Mouse (Mus musculus): ENCODE data around the gene Vwa2. TPM values are rescaled to one million over a fixed set of nuclear protein-coding genes. Genes with fewer than 3 reads are reported as not detected.

Vwa2 gene
- total RNA-seq, 2 experiments from 2014 or later = not detected

DNA sequence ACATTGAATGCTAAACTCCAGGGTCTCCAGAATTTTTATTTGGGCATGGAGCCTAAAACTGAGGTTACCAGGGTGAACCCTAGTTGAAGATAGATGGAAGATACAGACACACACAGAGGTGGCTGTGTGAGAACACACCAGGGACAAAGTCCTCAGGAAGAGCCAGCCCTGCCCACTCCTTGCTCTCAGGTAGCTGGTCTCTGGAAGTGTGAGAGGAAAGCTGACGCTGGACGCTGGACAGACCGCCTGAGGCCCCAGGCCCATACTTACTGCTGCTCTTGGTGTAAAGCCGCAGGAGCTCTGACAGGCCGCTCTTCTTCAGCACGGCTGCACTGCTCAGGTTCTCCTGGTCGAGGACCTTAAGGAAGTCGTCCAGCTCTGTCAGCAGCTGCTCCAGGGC is 75.8 kb downstream of the Vwa2 start:
- DNase-seq = no peak

DNA sequence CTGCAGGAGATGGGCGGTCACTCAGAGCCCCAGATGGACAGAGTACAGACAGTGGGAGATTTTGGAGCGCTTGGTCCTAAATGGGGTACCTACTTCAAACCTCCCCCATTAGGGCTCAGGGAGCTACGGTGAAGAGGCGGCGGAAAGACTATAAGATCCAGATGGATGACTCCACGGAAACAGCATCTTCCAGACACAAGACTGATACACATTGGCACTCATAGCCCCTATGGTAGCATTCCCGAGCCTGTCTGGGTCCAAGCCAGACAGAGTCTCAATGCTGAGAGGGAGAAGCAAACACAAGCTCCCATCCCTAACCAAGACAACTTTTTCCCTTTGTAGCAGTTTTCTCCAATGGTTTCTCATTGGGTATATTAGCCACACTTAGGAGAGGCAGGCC is 76.8 kb downstream of the Vwa2 start:
- DNase-seq = no peak

DNA sequence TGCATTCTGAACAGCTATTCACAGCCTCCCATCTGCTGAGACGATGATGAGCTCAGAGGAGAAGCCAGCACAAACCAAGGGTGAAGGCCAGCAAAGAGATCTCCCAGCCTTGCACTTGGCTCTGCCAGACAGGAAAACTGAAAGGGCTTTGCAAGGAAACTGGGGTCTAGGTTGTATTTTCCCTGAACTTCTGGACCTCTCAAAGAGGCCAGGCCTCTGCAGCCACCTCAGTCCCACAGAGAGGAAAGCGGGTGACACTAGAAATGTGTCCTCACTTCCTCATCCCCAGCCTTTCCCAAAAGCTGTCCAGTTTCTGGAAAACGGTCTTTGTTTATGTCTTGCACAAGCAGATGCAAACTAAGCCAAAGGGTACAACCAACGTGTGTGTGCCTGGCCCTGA is 79.8 kb downstream of the Vwa2 start:
- no peak for DNase-seq

DNA sequence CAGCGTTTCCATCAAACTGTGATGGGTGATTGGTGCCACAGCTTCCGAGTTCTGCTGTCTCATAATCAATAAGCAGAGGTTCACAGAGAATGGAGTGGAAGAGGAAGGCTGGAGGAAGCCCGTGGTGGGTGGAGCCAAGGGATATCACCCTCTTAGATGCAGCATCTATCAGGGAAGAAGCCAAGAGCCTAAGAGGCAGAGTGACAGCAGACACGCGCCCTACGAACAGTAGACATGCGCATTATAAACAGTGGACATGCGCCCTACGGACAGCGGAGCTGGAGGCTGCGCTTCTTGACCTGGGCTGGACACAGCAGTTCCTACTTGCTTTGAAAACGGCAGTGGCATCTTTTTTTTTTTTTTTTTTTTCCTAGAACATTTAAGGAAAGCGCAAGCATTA is 80.8 kb downstream of the Vwa2 start:
- DNase-seq = no peak

DNA sequence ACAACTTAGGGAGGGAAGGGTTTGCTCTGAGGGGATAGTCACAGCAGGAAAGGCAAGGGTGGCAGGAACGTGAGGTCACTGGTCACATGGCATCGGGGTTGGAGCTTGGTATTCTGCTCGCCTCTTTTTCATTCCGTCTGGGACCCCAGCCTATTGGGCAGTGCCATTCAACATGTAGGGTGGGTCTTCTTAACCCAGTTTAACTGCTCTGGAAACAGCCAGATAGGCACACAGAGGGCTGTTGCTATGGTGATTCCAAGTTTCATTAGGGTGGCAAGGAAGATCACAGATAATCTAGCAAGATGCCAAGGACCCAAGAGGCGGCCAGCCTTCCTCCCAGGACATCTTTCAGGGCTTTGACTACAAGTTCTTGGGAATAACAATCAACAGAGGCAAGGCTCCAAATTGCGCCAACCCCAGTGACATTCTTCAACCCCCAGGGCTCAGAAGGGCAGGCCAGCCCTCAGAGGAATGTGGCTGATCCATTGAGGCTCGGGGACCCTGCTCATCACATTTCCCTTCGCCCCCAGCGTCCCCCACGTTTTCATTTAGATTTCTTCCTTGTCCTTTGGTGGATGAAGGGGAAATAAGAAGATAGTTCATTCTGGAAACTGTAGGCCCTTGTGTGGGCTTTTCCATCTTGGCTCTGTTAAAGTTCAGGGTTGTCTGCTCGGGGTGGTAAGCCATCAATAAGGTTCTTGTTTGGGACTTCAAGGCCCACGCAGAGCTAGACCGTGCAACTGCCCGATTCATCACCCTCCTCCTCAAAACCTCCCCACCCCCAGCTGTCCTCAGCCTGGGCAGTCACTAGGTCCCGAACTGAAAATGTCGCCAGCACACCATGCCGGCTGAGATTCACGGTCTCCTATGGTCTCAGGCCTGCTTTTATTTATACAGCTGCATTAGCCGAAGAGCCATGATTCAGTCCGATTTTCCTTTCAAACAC is 81.8 kb downstream of the Vwa2 start:
- DNase-seq = no peak

DNA sequence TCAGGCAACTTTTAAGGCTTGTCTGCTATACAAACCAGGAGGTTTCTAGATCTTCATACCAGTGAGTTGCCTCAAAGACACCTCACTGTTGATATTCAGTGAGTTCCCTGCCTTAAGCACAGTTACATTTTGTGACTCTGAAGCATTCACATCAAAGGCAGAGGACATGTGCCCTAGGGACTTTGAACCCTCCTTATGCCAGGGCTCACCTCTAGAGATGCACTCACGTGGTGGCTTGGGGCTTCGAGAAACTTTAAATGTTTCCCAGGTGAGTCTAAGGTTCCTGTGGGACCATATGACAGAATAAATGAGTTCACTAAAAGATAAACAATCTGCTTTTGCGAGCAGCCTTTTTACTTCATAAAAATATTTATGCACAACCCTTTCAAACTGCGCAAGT is 84.0 kb downstream of the Vwa2 start:
- no peak for DNase-seq

DNA sequence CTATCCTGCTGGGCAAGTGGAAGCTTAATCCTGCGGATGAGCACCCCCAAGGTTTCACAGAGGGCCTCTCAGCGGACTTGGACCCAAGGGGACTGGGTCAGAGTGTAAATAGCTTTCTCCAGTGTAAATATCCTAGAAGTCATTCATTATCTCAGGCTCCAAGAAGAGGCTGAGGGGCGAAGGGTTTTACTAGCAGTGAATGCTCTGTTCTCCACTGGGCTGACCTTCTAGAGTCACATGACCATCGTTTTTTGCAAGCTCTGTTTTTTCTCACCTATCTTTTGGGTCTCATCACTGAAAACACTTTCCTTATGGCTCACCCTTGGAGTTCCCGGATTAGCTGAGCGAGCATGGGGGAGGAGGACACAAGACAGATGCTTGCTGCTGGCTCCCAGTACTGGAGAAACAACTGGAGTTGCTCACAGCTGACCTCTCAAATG is 84.6 kb downstream of the Vwa2 start:
- DNase-seq = no peak

DNA sequence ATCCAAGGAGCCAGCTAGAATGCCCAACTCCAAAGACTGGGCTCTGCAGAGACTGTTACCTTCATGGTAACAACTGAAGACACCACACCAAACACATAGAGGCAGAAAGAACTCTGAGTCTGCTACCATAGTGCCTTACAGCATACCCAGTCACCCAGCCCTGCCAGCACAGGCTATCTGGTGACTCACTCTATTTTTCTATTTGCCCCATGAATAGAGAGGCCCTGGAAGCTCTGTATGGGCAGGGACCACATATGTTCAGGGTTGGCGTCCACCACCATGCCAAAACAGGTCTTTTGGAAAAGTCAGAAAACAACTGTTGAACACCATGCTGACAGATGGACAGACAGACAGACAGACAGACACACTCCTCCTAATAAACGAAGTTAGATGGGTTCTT is 85.0 kb downstream of the Vwa2 start:
- DNase-seq = no peak

DNA sequence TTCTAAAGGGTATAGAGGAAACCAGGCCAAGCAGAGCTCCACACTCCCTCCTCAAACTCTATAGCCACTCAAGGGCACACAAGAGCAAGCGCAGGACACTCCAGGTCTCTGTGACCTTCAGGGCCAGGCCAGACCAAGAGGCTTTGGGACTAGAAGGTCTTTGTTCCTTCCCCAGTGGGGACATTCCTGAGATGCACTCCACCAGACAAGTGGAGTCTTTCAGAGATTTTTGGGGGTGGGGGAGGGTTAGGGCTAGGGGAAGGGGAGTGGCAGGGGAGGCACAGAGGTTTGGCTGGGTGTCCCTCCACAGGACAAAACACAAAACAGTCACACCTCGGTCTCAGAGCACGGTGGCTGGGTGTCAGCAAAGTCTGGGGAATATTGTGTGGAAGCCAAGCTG is 85.6 kb downstream of the Vwa2 start:
- no peak for DNase-seq

Other genes with a start within 250 kb of the Vwa2 start
- under 1 TPM; 0.08 to 0.27 TPM for gene Adrb1, start 152.1 kb upstream of the Vwa2 start, total RNA-seq (2021)
- gene Ccdc186, start 52.1 kb upstream of the Vwa2 start, total RNA-seq (2021) = 10 to 100 TPM; 18.8 to 19.2 TPM
- not detected for gene Tdrd1, start 48.0 kb upstream of the Vwa2 start, total RNA-seq (2021)
- 1 to 10 TPM; 2.3 to 3.8 TPM for gene Afap1l2, start 134.0 kb downstream of the Vwa2 start, total RNA-seq (2021)